Mouse (Mus musculus) cerebellum, postnatal 10 days (tissue): ENCODE measurements around the gene Dact1.

Source experiments
- DNase-seq, 2 experiments: peaks; one replicate each; pipeline ENCODE4 v3.0.0; 2021; ENCODE audit warnings: mixed read lengths in 2 of 2

The Dact1 gene

DNA sequence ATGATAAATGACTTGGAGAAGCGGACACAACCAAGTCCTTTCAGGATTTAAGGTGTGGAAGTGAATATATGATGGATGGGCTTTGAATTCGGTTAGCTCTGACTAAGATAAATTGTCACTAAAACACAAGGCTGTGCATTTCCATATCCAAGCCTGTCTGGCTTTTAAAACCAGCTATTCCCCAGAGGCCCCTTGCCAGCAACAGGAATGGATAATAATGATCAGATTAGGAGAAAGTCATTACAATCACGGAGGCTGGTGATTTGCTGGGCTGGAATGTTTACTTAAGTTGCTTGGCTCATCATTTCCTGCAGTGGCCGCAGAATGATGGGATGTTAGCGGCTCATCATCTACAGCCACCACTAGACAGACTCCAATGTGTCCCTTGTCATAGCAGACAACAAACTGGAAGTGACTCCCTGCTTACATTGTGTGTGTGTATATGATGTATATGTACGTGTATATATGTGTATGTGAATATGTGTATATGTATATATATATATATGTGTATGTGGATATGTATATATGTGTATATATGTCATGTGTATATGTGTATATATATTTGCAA lies 28.3 kb downstream of the Dact1 start:
- DNase-seq = no peak

DNA sequence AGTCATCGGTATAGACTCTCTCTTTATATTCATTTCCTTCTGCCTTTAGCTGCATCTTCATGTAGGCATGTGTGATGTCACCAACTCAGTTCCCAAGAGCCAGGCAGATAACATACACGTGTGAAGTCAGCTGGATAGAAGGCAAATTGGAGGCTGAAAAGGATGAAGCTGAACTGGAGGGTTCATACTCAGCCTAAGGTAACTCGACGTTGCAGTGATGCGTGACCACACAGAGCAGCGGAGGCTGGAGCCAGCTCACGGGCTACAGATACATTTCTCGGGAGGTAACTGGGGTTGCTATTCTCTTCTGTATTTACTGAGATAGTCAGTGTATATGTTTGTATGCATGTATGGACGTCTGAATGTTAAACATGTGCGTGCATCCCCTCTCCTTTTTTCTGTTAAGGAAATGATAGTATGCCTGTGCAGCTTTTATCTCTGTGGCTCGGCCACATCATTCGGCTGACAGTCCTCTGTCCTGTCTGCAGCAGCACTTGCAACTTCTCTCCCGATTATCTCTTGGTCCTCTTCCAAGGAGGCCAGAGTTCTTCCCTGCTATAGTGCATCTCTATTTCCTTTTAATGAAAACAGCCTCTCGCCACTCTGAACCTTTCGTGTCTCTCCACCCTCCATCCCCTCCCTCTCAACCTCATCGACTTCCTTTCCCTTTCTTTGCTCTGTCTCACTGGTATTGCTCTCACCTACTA lies 29.6 kb downstream of the Dact1 start:
- DNase-seq = no peak

DNA sequence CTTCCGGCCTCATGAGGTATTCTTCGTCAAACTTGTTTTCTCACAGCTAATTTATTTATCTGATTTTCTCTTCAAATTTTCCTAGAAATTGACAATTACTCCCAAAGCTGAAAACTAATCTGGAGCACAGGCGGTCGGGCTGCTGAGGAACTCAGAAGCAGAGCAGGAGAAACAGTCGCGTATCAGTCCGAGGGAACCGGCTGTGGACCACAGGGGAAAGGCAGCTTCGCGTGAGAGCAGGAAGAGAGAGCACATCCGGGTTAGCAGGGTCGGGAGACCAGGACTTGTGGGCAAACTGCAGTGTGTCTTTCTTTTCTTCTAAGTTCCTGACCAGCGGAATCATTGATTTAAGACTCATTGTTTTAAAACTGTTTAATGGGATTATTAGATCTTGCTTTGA lies 32.7 kb downstream of the Dact1 start:
- DNase-seq = peak; percentile 35

DNA sequence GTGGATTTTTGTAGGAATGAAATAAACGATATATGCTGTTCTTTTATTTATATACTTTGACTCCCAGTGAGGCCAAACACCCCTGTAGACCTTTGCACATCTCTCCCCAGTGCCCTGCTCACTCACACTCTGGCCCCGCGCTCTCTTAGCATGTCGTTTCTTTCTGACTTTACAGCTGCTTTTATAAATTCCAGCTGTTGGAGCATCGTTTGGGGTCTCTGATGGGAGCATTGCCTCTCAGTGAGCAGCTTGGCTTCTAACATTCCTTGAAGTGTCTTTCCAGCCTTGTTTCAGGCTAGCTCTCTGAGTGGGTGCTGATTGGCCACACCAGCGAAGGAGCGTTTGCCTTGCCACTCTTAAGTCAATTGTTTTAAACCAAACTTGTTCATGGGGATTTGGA lies 35.8 kb downstream of the Dact1 start:
- no peak for DNase-seq

DNA sequence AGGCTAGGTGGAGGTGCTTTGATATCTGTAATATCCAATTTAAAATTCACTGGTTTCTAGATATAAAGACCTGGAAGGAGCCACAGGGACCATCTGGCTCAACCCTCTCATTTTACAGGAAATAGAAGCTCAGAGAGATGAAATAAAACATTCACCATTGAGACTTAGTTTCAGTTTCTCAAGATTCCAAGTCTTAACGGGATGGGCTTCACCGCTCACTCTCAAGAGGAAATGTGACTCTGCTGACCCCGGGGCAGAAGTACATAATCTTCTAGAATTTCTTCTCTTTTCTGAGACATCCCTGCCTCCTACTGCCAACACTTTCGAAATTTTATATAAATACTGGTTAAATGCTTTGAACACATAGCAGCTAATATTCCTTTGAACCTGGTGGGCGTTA lies 36.4 kb downstream of the Dact1 start:
- no peak for DNase-seq

DNA sequence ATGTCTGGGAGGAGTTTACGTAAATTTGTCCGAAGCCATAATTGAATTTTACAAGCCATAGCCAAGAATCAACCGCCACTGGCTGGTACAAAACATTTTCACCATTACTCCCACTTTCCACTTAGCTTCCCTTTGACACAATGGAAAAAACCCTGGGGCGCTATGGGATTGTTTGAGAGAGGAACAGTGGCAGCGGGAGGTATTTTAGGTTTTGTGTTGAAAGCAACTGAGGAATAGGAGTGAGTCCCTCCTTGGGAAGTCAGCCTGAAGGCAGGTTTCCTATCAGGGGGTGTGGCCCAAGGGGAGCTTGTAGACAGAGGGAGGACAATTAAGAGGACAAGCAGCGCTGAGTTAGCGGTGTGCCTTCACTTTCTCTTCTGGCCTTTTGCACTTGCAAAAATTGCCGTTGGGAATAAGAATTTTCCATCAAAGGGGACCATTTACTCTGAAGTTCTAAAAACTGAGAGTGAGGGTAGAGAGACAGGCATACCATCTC lies 38.8 kb downstream of the Dact1 start:
- DNase-seq = no peak

DNA sequence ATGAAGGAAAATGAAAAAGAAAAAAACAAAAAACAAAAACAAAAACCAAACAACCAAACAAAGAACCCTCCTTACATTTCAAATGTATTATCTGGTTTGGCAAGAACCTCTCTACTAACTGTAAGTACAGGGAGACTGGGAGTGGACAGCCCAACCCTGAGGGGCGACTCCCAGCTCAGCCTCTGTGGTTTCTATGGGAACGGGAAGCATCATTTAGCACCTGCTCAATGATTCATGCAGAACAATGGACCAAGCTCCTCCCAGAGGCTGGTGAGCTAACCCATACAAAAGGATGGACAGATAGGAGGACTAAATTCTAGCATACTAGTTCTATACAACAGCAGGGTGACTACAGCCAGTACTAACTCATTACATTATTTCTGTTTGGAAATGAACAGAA lies 40.4 kb downstream of the Dact1 start:
- no peak for DNase-seq

DNA sequence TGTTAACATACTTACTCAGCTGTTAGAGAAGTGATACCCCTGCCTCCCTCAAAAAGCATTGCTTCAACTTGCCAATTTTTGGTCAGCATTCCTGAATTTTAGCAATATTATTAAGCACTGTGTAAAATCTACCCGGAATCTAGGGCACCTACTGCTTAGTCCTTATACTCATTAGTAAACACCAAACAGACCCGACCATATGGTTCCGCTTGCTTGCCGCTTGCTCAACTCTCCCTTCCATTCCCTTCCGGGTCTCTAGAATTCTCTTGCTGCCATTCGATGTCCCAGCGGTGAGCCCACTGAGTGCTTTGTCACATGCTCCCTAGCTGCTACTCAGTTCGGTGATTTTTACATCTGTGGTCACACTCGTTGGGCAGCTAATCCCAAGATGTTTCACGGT lies 45.0 kb downstream of the Dact1 start:
- no peak for DNase-seq

DNA sequence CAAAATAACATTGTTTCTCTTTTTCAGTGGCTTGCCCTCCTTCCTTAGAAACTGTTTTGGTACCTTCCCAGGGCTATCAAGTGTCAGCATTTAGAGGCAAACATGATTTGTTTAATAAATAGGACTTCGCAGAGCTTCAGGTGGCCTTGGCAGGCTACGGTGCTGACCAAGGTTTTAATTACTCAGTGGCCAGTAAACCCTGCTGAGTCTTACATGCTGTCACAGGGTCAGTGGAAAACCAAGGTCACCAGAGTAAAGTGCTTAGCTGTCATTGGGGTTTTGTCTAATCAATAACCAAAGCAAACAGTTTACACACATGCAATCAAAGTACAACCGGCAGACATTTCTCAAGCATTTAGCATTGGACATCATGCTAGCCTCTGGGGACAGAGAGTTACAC lies 45.4 kb downstream of the Dact1 start:
- no peak for DNase-seq

DNA sequence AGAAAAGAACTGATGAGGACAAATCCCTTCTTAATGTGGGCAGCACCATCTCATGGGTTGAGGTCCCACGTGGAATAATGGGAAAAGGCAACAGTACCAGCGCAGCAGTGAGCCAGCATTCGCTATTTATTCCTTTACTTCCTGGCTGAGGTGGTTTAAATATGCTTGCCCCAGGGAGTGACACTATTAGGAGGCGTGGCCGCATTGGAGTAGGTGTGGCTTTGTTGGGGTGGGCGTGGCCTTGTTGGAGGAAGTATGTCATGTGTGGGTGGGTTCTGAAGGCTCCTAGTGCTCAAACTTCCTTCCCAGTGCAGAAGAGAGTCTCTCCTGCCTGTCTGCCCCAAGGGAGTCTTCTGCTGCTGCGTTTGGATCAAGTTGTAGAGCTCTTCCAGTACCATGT lies 51.9 kb downstream of the Dact1 start:
- DNase-seq = no peak

DNA sequence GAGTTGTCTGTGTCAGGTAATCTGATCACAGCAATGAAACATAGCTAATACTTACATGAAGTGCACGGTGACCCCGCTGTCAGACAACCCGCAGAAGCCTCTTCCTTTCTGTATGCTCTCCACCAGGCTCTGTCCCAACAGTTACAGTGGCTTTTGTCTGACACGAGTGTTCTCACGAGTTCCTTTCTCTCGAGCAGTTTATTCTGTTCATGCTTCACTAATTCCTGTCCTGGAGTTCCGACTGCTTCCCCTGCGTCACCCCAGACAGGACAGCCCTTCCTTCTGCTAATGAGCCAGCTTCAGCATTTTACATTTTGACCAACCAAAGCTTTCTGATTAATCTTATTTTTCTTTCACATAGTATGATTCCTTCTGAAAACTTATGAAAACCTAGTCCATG lies 52.7 kb downstream of the Dact1 start:
- no peak for DNase-seq

DNA sequence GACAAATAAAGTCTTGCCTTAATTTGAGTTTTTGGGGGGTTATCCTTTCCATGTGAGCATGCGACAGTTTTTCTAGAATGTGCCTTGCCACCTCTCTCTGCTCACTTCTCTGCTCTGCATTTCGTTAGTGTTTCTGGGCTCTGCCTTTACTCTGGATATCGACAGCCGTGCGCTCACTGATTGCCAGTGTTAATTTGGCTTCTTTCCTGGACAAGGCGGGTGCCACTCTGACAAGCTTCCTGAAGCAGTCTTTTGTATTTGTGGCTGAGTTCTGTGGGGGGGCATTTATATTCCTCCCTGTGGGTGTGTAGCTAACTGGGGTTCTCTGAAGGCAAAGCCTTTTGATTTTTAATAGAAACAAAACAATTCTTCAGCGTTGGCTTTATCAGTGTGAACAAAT lies 54.4 kb downstream of the Dact1 start:
- DNase-seq = peak; percentile 81 to 82

DNA sequence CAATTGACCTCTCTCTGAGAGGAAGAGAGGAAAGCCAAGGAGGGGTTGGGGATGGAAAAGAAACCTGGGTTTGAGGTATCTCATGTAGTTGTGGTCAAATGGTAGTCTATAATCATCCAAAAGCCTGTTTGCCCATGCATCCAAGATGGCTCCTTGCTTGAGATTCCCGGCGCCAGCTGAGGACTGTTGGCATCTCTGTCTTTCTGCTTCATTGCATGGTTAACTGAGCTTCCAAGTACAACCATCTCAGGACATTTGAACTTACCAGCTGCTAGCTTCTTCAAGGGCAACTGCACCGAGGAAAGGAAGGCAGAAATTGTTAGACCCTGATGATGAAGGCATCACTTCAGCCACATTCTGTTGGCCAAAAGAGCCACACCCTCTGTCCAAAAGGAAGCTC lies 54.8 kb downstream of the Dact1 start:
- DNase-seq = peak; percentile 65 to 66

DNA sequence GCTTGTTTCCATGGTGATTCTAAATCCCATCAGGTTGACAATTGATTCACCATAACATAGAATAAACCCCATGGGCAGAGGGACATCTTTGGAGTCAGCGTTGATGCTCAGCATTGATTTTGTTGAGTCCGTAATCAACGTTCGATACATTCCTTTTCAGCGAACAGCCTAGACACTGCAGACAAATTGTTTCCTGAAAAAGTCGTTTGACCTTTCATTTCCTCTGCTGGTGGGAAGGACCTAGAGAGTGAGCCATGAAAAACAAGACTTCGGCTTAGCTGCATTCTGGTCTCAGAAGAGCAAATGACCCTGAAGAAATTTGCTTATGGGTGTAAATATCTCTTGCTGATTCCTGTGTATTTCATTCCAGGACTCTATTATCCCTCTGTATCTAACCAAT lies 55.5 kb downstream of the Dact1 start:
- no peak for DNase-seq

DNA sequence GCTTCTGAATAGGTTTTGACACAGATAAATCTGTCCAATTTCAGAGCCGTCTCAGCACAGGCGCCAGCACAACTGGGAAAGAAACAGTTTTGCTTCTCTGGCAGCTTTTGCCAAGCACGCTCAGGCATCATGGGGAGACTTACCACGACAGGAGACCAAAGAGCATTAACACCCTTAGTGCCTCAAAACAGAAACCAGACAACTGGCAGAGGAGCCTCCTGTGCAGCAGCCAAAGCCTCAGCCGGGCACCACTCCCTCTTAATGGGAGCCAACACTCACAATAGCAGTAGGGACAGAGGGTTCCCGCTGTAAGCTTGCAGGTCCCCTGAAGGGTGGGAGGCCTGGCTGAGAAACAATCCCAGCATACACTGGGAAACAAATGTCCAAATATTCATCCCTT lies 56.5 kb downstream of the Dact1 start:
- DNase-seq = peak; percentile 72 to 85

DNA sequence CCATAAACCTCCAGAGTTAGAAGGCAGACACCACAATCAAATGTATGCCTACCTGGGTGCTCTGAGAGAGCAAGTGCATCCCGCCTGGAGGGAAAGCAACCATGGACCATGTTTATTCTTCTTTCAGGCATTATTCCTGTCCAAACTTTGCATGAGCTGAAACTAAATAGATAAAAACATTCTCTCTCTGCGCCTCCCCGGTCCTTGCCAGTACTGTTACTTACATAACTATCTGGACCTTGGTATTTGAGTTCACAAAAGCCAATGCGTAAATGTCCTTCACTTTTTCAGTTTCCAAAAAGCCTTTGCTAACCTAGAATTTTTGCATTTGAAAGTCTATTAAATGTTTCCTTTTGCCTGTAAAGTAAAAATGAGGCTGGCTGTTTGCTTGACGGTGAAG lies 58.9 kb downstream of the Dact1 start:
- DNase-seq = no peak
